Mouse (Mus musculus) embryo, embryonic 11.5 days (tissue): ENCODE results near the gene Apbb2.

Source experiments
- DNase-seq: peaks from one replicate; pipeline ENCODE4 v3.0.0-alpha.2; 2012; ENCODE audit warnings: low read depth, low spot score

Gene Apbb2

DNA sequence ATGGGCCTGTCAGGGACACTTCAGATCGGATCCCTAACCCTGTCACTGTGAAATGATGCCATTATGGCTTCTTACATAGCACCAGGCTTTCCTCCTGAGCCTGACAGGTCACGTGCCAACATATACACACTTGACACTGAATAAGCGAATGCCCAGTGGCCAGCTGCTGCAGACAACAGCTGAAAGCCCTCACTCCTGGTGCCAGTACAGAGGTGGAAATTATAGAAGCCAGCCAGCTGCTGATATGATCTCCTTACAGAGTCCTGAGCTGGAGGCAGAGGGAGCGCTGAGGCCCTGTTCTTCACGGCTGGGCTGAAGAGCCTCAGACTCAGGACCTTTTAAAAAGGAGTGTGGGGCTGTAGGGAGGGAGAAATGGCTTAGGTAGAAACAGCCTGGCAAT is 234.5 kb downstream of the Apbb2 start:
- no peak for DNase-seq

DNA sequence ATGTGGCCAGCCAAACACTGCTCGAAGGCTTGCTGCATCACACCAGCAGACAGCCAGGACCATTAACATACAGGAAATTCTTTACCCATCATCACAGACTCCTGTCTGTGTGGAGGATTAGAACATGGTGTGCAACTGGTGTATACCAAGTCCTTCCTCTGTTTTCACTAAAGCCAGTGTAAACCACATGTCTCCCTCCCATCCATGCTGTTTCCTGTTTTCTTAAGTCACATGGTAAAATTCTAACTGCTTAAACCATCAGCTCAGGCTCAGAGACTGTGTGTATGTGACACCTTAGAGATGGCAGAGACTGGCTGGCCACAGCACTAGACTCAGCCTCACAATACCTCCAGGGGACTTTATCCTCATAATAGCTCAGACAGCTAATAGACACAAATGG is 236.5 kb downstream of the Apbb2 start:
- no peak for DNase-seq

DNA sequence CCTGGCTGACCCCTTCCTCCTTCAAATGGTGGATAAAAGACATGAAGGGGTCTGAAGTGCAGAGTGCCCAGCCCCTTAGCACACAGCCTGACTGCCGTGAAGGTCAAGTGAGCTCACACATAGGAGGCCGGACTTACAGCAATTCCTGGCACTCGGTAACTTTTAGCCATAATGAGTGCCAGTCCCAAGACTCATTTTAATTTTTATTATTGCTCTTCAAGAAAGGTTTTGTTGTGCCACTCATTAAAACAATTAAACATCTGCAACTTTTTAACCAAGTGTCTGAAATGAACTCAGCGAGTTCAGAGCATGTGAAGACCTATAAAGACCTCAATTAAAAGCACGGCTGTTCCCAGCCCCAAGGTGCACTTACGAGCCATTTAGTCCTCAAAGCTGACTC is 239.6 kb downstream of the Apbb2 start:
- DNase-seq, result no peak

DNA sequence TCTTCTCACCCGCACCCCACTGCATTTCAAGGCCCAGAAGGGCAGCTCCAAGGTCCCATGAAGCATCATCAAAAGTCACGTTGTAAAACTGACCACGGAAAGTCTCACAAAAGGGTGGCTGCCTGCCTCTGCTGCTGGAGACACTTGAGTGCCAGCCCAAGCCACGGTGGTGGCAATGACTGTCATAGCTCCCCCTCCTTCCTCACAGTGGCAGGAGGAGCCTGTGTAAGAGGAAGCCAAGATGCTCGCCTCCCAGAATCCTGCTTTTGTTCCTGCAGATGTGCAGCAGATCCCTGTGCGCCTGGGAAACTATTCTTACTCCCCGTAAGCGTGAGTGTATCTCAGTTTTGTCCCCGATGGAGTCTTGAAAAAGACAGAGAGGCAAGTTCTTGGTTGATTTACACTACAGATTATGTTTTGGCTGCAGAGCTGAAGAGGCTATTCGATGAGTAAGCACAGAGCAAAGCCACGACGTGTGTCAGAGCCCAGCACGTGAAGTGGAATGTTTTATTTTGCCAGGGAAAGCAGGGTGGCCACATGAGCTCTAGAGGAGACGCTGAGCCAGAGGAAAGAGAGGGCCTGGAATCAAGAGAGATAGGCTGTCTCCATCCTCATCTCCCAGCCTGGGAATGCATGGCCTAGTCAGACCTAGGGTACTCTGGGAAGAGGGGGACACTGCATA is 241.9 kb downstream of the Apbb2 start:
- DNase-seq, result no peak

DNA sequence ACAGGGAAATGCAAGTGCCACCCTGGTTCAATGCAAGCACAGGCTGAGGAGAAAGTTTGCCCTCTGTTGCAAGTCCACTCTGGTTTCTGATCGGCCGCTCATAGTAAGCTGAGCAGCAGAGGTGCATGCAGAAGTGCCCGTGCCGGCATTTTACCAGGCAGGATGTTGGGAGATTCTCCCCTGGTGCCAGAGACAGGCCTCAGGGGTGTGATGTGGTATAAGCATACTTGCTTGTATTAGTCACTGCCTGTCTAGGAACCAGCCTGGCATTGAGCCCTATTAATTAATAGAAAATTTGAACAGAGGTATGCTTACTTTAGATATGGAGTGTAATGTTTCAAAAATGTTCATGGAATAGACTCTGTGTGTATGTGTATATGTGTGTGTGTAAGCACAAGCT is 244.2 kb downstream of the Apbb2 start:
- DNase-seq, result no peak

DNA sequence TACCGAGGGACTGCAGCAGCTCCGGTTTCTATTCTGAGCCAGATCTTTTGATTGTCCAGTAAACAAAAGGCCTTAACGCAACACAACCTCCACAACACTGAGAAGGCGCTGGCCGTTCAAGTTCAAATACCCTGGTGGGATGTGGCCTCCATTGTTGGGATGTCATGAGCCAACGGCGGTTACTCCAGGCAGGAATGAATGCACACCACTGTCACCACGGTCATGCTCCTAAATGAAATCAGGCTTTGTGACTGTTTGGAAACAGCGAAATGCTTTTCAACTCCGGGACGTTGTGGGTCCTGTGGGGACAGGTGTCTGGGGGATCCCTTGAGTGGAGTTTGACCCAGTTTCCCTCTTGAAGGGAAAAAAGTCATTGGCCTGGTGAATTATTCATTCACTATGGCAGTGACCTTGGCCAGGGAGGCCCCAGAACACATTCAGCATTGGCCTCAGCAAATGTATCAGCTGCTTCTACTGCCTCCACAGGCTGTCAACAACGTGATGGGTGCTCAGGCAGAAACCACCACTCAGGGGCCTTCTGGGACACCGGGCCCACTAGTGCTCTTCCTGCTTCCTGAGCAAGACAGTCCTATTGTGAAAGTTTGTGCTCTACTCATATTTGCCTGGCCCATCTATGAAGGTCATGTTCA is 244.9 kb downstream of the Apbb2 start:
- no peak for DNase-seq

DNA sequence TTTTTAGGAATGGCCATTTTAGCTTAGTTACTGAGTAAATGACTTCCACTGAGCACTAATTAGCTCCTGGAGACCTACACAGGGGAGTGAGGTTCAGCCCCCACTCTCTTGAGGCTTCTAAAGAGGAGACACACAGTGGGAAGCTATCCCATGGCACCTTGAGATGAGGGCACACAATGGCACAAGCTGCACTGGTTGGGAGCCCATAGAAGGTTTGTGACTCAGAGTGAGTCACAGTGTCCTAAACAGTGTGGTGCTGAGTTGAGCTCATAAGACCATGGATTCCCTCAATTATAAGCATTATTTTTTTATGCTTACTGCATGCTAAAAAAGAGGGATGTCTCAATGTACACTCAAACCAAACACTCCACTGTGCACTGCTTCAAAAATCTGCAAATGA is 247.5 kb downstream of the Apbb2 start:
- DNase-seq, result no peak

DNA sequence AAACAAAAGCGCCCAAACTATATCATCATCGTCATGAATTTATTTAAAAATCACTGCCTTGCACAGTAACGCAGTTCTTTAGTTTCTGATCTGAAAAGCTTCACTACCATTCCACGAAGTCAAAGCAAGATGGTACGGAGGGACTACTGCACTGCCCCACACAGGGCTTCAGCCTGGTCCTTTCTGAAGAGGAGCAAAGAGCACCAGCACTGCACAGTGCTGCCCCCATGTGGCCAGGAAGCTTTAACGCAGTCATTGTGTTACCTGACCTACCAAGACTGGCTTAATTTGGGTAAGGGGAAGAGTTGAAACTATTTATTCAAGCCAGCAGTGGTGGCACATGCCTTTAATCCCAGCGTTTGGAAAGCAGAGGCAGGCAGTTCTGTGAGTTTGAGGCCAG is 249.6 kb downstream of the Apbb2 start:
- peak; percentile 50 for DNase-seq

DNA sequence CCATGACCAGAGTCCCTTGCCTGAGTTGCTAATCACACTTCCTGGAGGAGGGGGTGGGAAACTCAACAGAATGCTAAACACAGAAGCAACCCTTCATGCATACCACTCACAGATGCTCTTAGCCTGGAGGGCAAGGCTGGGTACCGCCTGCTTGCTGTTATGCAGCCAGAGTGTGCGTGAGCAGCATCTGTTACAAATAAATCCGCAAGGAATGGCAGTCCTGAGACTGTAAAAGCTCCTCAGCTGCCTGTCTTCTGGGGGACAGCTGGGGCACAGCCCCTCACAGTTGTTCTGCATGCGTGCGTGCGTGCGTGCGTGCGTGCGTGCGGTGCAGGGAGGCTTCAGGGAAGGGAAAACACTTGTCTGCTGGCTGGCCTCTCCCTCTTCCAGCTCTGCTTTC is 250.9 kb downstream of the Apbb2 start:
- DNase-seq, result no peak

DNA sequence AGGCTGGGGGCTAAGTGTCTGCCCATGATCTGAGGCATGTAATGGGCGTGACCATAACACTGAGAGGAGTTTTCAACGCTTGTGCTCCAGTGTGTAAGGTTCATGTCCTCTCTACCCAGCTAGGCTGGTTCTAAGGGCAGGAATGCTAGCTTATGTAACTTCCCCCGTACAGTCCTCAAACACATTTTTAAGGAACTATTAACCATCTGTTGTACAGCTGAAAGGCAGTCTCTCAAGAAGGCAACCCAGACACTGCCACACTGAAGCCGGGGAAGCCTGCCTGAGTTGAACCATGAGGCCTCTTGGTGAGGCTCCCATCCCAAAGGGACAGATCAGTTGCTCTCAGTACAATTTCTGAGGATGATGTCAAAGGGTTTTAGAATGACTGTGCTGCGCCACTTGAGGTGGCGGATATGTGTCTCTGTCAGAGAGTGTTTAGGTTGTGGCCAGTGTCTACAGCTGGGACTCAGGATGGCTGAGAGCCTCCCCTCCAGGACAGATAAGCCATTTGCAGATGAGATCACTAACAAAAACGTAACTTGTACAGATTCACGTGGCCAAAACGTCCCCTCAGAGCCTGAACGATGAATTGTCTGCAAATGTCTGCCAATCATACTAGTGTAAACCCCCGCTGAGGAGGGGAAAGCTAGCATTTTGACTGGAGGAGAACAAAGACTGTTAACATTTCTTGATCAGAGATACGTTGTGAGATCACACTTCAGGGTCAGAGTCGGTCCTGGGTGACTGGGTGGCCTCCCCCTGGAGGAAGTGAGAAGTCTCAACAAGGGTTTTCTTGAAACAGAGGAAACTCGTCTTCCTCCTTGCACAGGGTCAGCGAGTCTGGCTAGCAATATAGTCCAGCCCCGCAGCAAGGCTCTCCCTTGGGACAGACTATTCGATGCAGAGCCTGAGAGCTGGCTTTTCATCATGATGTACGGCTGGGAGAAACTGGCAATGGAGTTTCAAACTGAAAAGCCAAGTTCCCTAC is 255.0 kb downstream of the Apbb2 start:
- DNase-seq, result no peak

DNA sequence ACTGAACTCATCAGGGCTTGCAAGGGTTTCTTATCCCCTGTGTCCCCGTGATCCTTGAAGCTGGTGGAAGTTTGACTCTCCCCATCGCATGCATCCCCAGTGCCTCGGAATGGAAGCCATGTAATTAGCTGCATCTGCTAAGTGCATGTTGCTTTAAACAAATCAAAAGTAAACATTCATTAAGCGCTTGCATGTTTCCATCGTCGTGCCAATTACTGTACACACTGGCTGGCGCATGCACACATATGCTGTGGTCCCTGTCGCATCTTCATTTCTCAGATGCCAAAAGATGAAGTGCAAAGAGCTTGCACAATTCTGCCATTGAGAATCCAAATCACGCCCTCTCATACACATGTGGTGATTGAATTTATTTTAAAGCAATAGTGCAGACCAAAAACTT is 257.8 kb downstream of the Apbb2 start:
- no peak for DNase-seq

DNA sequence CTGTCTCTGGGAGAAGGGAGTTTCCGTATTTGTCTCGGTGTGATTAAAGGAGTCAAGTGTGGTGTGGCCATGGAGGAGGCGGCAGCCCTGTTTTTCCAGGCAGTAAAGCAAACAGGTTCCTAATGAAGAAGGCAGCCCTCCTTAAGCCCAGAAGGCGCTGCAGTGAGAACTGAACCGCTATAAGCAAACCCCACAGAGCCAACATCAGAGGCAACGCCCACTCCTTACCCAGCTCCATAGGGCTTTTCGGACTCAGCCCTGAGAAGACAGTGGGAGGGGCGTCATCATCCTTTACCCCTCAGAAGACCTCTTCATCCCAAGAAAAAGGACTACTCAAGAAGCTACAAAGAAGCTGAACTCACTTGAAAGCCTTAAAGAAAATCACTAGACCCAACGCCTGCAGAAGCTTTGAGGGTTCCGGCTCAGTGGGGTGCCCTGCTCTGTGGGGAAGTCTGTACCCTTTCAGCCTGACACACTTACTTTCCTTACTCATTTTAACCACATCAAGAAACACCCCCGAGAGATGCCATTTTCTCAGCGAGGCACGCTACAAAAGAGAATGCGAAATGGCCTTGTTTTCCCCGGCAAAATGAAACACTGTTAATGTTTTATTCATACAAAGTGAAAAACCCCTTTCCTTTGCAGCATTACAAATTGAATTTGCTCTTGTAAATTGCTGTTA is 258.7 kb downstream of the Apbb2 start:
- no peak for DNase-seq

DNA sequence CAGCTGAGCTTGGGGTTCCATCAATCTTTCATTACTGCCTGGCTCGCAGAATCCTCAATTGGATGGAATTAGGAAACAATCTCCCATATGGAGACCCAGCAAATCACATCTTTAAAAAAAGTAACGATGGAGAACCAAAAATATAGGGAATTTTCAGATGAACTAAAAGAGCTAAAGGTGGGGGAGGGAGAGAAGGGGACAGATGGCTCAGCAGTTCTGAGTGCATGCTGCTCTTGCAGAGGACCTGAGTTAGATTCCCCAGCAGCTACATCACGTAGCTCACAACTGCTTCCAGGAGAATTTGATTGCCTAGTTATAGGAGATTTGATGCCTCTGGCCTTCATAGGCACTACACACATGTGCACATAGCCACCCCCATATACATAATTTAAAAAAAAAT is 263.4 kb downstream of the Apbb2 start:
- no peak for DNase-seq

DNA sequence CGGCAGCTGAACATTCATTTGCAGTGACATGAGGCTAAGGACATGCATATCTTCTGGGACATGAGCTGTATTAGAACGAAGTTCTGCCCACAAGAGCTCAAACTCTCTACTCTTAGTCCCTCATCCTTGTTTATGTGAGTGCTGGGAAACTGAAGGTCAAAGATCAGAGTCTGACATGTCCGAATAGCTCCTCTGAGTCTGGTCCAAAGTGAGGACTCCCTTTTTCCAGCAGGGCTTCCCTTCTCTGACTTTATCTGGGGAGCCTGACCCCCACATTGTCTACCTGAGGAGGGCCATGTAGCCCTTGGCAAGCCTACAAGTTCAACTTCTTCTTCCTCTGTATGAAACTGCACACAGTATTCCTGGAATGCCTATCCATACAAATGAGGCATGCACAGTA is 264.7 kb downstream of the Apbb2 start:
- no peak for DNase-seq

DNA sequence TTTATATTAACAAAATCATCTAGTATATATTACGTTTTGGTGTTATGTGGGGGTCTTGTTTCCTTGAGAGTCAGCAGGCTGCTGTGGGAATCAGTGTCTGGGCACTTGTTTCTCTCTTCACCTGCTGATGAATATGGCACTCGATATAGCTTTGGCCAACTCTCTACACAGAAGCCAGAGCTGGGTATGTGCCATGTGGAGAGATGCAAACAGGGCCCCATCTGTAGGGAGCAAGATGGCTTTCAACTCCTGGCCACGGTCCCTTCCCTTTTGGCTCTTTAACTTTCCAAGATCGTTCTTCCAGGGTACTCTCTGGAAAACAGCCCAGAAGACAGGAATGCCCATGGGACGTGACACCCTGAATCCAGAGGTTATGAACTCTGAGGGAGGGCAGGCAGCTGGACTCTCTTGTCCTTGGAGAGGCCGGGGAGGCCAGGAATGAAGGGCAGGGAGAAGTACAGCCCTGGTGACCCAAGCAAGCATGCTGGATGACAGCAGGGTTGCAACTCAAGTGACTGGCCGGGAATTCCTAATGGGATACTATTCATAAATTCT is 266.7 kb downstream of the Apbb2 start:
- no peak for DNase-seq

DNA sequence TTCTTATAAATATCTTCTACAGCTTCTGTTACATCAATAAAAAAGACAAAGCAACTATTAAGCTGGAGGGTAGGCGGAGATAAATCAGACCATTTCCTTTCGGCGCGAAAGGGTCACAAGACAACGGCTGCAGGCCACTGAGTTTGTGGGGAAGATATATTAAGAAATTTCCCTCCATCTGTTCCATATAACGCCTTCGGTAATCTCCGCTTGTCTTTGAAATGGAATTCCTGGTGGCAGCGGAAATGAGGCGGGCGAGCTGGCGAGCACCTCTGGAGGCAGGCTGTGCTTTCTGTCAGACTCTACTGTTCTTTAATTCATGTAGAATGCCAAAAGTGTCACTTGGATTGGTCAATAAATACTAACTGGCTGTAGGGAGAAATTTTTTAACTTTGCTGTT is 267.5 kb downstream of the Apbb2 start:
- DNase-seq, result no peak

DNA sequence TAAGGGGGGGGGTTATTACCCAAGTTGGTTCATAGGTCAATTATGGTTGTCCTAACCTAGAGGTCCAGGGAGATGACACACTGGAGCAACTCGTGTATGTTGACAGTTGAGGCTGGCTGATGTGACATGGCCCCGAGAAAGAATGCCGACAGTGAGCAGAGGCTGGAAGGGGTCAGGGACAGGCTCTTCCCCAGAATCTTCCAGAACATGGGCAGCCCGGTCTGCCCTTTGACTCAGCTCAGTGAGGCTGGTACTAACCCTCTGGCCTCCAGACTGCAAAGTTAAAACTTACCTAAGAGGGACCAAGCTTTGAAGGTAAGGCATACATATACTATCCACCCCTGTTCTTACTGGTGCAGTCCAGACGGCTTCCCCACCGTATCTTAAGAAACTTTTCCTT is 268.0 kb downstream of the Apbb2 start:
- no peak for DNase-seq

DNA sequence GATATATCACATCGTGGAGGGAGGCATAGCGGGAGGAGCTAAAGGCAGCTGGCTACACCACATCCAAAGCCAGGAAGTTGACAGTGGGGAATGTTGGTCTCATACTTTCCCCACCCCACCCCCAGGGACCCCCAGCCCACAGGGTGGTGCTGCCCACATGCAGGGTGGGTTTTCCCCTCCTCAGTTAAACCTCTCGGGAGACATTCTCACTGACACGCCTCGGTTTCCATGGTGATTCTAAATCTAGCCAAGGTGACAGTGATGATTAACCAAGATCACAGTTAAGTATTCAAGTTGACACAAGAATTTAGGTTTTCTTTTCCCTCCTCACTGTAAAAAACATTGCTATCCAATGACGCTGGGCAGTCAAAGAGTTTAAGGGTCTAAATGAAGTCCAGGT is 270.2 kb downstream of the Apbb2 start:
- DNase-seq, result no peak

DNA sequence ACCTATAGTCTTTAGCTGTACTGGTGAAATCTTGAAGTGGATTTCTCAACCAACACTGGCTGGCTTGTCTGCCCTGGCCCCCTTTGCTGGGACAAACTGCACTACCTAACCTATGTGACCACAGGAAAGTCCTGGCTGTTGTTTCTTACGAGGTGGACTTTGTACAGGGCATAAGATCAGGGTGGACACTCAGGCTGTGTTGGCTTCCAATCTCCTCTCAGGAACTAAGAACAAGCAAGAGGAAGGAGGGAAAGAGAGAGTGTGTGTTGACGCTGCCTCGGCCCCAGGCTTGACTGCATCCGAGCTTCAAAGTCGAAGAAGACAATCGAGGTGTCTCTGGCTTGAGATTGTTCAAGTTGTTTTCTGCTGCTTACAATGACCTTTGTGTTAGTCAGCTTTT is 271.8 kb downstream of the Apbb2 start:
- DNase-seq, result no peak

DNA sequence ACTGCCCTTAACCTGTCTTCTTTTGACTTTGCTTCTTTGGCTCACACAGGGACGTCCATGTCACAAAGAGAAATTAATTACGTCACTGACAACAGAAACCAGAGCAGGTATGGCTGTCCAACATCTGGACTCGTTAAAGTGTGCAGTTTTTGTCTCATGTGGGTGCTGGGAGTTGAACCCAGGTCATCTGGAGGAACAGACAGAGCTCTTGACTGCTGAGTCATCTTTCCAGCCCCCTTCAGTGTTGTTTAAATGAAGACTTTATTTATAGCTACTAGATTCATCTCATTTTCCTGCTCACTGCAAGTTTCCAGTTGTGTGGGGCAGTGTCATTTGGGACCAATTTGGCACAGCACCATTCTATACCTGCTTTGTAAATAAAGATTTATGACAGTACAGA is 273.4 kb downstream of the Apbb2 start:
- DNase-seq, result no peak

DNA sequence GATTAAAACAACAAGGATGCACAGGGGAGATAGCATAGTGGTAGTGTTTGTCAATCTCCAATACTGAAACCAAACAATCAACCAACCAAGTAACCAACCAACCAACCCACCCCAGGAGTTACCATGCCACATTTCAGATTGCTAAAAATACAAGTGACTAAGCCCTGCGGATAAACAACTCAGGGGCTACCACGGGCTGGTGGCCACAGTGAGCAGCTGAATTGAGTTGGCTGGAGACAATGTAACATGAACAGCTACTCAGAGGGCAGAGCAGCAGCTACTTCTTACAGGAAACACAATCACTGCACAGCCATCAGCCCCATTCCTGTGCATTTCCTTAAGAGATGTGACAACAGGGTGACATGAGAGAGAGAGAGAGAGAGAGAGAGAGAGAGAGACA is 274.4 kb downstream of the Apbb2 start:
- no peak for DNase-seq

DNA sequence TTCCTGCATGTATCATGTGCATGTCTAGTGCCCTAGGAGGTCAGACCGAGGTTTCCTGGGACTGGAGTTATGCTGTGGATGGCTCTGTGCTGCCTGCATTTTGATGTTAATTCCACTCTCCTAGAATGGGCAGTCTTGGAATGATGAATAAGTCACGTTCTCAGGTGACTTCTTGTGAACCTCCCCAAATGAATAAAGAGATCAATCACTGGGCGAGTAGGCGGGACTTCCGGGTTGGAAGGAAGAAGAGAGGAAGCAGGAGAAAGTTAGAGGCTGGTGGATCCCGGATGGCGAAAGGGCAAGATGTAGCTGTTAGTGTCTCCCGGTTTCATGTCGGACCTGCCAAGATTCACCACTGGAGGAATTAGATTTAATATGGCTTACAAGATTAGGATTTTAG is 276.3 kb downstream of the Apbb2 start:
- DNase-seq, result no peak
